Mouse (Mus musculus) ES-Bruce4 (cell line): ENCODE data around the gene Akt1s1. TPM values are rescaled to one million over a fixed set of nuclear protein-coding genes. Genes with fewer than 3 reads are reported as not detected.

ENCODE experiments used
- H3K27ac ChIP-seq: 2 replicates; pipeline ENCODE4 v1.5.1; 2012; ENCODE audit warnings: low read length, inconsistent platforms; ENCODE audit not compliant: insufficient read depth
- H3K27me3 ChIP-seq: 2 replicates; pipeline ENCODE4 v1.6.1; 2012; ENCODE audit warnings: mild to moderate bottlenecking, low read length, inconsistent platforms; ENCODE audit not compliant: control insufficient read depth, poor library complexity, insufficient read depth, severe bottlenecking
- H3K36me3 ChIP-seq: 2 replicates; pipeline ENCODE4 v1.6.1; 2012; ENCODE audit warnings: inconsistent platforms, mild to moderate bottlenecking, low read length, moderate library complexity; ENCODE audit not compliant: control insufficient read depth, poor library complexity, insufficient read depth, severe bottlenecking
- H3K4me1 ChIP-seq: one replicate; pipeline ENCODE4 v1.8.1; 2011; ENCODE audit warnings: low read length; ENCODE audit not compliant: control insufficient read depth, insufficient read depth
- H3K4me3 ChIP-seq: 2 replicates; pipeline ENCODE4 v1.5.1; 2011; ENCODE audit warnings: low read depth, mild to moderate bottlenecking, low read length
- H3K9ac ChIP-seq: 2 replicates; pipeline ENCODE4 v1.6.1; 2012; ENCODE audit warnings: low read depth, mild to moderate bottlenecking, inconsistent platforms; ENCODE audit not compliant: poor library complexity, severe bottlenecking
- H3K9me3 ChIP-seq: replicated peaks from 2 replicates; pipeline ENCODE4 v1.6.1; 2012; ENCODE audit warnings: mild to moderate bottlenecking, low read length, inconsistent platforms; ENCODE audit not compliant: control insufficient read depth, poor library complexity, insufficient read depth, severe bottlenecking
- CTCF ChIP-seq: IDR thresholded peaks from one replicate; pipeline ENCODE4 v1.8.1; 2011; ENCODE audit warnings: low read depth, low read length
- EP300 ChIP-seq: IDR thresholded peaks from 2 replicates; pipeline ENCODE4 v1.6.1; 2011; ENCODE audit warnings: low read depth, low read length; ENCODE audit not compliant: insufficient read depth
- POLR2A ChIP-seq: IDR thresholded peaks from one replicate; pipeline ENCODE4 v1.8.1; 2011; ENCODE audit warnings: low read length; ENCODE audit not compliant: insufficient read depth
- polyA plus RNA-seq: library from polyadenylated mRNA; stranded (reverse); fragments of >200 nt; gene quantifications from 2 replicates; pipeline ENCODE4 v1.2.4, GENCODE M21; 2011; ENCODE audit warnings: low read depth; ENCODE audit not compliant: missing spikeins, insufficient read depth, insufficient read length

Gene Akt1s1
- polyA plus RNA-seq, 1 experiment: 38.3 TPM

GRCm38 (mm10) chr7:44890737-44891136 is 41.9 kb downstream of the Akt1s1 start:
- no peaks in the 10 kb centered on the region for H3K27me3 ChIP-seq
- no peaks in the 10 kb centered on the region for H3K9me3 ChIP-seq
- H3K36me3 ChIP-seq: peaks cover 10% of the 10 kb centered on the region
- H3K4me1 ChIP-seq: peaks cover 3% of the 10 kb centered on the region
- H3K9ac ChIP-seq: no peak overlapping the region
- no peak overlapping the region for H3K4me3 ChIP-seq
- TF ChIP-seq POLR2A: no peak
- TF ChIP-seq CTCF: no peak
- no peak for TF ChIP-seq EP300
- H3K27ac ChIP-seq: no peak overlapping the region

- TF ChIP-seq EP300 (no peak), POLR2A (no peak), CTCF (no peak)
- Histone ChIP-seq H3K9ac (peak overlapping the region; percentile 82), H3K4me1 (peaks cover 3% of the 10 kb centered on the region), H3K4me3 (peak overlapping the region; percentile 94), H3K9me3 (no peaks in the 10 kb centered on the region), H3K27me3 (no peaks in the 10 kb centered on the region), H3K36me3 (peaks cover 10% of the 10 kb centered on the region), H3K27ac (no peak overlapping the region; the same call in 1 of the 2 replicates)
Measured at GRCm38 (mm10) chr7:44891611-44892010, 42.8 kb downstream of the Akt1s1 start.

- H3K36me3 ChIP-seq: peaks cover 10% of the 10 kb centered on the region
- no peaks in the 10 kb centered on the region for H3K9me3 ChIP-seq
- peak within 1 kb of the TSS; percentile 94 for H3K4me3 ChIP-seq
- H3K4me1 ChIP-seq: peaks cover 3% of the 10 kb centered on the region
- no peaks in the 10 kb centered on the region for H3K27me3 ChIP-seq
- H3K27ac ChIP-seq: peak within 1 kb of the TSS; percentile 84
- H3K9ac ChIP-seq: peak within 1 kb of the TSS; percentile 82
- TF ChIP-seq POLR2A: peak; percentile 55
- 0 out of 2 replicates have a peak, but pooled peaks have one; percentile 13 for TF ChIP-seq EP300
- no peak for TF ChIP-seq CTCF
Measured at GRCm38 (mm10) chr7:44892276-44892921, 43.6 kb downstream of the Akt1s1 start, which contains the start of gene Med25. Gene Med25 (minus strand): TSS chr7:44892712.

- no peak overlapping the region for H3K9ac ChIP-seq
- H3K4me1 ChIP-seq: peaks cover 3% of the 10 kb centered on the region
- no peak overlapping the region for H3K4me3 ChIP-seq
- TF ChIP-seq POLR2A (no peak), CTCF (no peak), EP300 (no peak)
- H3K36me3 ChIP-seq: peaks cover 10% of the 10 kb centered on the region
- no peak overlapping the region for H3K27ac ChIP-seq
- no peaks in the 10 kb centered on the region for H3K9me3 ChIP-seq
- H3K27me3 ChIP-seq: no peaks in the 10 kb centered on the region
Measured at GRCm38 (mm10) chr7:44893197-44893596, 44.4 kb downstream of the Akt1s1 start.

GRCm38 (mm10) chr7:44894175-44894574 is 45.4 kb downstream of the Akt1s1 start:
- H3K36me3 ChIP-seq: peaks cover 3% of the 10 kb centered on the region; the same call in 1 of the 2 replicates
- no peaks in the 10 kb centered on the region for H3K27me3 ChIP-seq
- no peak overlapping the region for H3K9ac ChIP-seq
- H3K27ac ChIP-seq: no peak overlapping the region
- no peaks in the 10 kb centered on the region for H3K9me3 ChIP-seq
- no peak overlapping the region for H3K4me3 ChIP-seq
- TF ChIP-seq CTCF (no peak), POLR2A (no peak), EP300 (no peak)
- peaks cover 3% of the 10 kb centered on the region for H3K4me1 ChIP-seq

GRCm38 (mm10) chr7:44895206-44895592 is 46.4 kb downstream of the Akt1s1 start:
- Histone ChIP-seq H3K9ac (no peak overlapping the region), H3K27ac (no peak overlapping the region)
- TF ChIP-seq EP300 (no peak), POLR2A (no peak), CTCF (no peak)

More at GRCm38 (mm10) chr7:44895206-44895592, 46.4 kb downstream of the Akt1s1 start:
- H3K9me3 ChIP-seq: no peaks in the 10 kb centered on the region
- no peaks in the 10 kb centered on the region for H3K27me3 ChIP-seq
- H3K36me3 ChIP-seq: no peaks in the 10 kb centered on the region
- no peak overlapping the region for H3K4me3 ChIP-seq
- peaks cover 3% of the 10 kb centered on the region for H3K4me1 ChIP-seq
